Mouse (Mus musculus) thymus, postnatal 0 days (tissue): Measurements from ENCODE around the gene Tas2r114. TPM values are rescaled to one million over a fixed set of nuclear protein-coding genes. Genes with fewer than 3 reads are reported as not detected.

Experiments
- DNase-seq: peaks from one replicate; pipeline ENCODE4 v3.0.0-alpha.2; 2015; ENCODE audit warnings: low spot score
- polyA plus RNA-seq: library from polyadenylated mRNA; unstranded; fragments of >200 nt; fragmentation: Nextera tagmentation; extraction: Ambion mirVana; gene quantifications from 2 replicates; pipeline ENCODE4 v1.2.1, GENCODE M21; 2015

The Tas2r114 gene
- polyA plus RNA-seq: not detected in 2 replicates

- DNase-seq: no peak
Observed at GRCm38 (mm10) chr6:131689963-131690362, at the start of gene Tas2r114. Tas2r114 (minus strand) TSS chr6:131690063.

DNA sequence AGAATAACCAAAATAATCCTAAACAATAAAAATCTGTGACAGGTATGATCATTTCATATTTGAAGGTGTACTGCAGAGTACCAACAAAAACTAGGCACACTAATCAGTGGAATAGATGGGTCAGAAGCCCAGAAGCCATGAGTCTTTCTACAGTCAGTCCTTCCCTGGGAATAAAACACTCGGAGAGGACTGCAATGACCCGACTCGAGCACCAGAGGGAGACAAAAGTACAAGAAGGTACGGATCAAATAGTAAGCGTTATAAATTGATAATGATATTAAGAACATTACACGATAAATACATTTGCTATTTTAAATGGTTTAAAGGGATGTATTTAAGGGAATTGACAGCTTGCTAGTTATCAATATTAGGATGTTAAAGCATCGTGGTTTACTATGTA is 22.9 kb upstream of the Tas2r114 start:
- no peak for DNase-seq

DNA sequence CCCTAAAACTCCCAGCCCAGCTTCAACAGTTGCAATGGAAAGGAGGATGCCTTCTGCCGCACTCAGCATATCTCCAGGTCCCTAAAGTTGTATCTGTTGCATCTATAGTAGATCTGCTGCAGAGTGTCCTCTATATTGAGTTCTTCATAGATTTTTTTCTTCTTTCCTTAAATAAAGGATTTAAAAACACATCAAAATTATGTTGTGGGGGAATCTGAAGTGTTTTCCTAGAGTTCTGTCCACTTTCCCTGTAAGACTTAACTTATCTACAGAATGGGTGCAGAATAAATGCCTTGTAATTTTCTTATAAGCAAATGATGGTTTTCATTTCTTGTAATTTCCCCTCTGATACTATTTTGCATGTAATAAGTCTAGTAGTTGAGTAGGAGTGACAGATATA is 2.5 kb downstream of the Tas2r114 start, which contains the start of gene Tas2r105:
Gene Tas2r105 (minus strand): TSS at position 101 of the 400 bp plus-strand sequence.
- DNase-seq: no peak

DNA sequence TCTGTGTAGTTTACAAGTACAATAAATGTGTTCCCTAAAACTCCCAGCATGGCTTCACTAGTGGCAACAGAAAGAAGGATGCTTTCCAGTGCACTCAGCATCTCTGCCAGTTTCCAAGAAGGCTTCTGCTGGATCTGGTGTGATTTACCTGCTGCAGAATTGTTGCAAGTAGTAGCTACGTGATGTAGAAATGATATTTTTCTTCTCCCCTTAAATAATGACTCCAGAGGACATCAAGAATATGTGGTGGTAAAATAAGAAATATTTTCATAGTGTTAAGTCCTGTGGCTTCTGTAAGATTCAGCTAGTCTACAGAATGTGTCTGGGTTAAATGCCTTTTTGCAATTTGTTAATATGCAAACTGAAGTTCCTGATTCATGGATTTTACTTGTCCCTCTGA is 4.2 kb downstream of the Tas2r114 start, which contains the start of gene Tas2r104:
Gene Tas2r104 (minus strand): TSS at position 101 of the 400 bp plus-strand sequence.
- DNase-seq: no peak

DNA sequence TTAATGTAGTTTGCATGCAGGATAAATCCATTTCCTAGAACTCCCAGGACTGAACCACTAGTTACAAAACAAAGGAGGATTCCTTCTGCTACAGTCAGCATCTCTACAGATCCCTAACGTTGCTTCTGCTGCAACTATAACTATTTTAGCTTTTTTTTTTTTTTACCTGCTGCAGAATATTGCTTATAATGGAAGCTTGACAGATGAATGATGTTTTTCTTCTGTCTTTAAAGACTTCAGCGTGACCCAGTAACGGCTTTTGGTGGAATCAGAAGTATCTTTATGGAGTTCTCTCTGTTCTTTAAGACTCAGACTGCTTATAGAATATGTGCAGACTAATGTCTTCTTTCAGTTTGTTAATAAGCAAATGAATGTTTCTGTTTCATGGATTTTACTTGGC is 11.1 kb downstream of the Tas2r114 start, which contains the start of gene Tas2r106:
Gene Tas2r106 (minus strand): TSS at position 101 of the 400 bp plus-strand sequence.
- DNase-seq: no peak

DNA sequence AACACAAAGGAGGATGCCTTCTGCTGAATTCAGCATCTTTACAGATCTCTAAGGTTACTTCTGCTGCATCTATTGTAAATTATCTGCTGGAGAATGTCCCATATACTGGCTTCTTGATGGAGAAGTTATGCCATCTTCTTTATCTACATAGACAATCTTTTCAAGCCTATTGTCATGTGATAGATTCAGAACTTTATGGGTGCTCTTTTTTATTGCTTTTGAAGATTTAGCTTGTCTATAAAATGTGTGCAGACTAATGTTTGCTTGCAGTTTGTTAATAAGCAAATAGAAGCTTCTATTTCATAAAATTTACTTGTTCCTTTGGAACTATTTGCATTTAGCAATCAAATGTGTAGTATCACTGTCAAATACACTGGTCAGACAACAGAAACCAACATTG is 29.8 kb downstream of the Tas2r114 start, which contains the start of gene Tas2r107:
Gene Tas2r107 (minus strand): TSS at position 101 of the 400 bp plus-strand sequence.
- no peak for DNase-seq

Other genes starting within 250 kb of the Tas2r114 start
- not detected in 2 replicates for gene 5430401F13Rik, start 203.7 kb downstream of the Tas2r114 start, polyA plus RNA-seq
- gene Gm6619, start 203.7 kb downstream of the Tas2r114 start, polyA plus RNA-seq: 0.37 and 0.48 TPM in 2 replicates
- gene Tas2r130, start 59.2 kb downstream of the Tas2r114 start, polyA plus RNA-seq: not detected in 2 replicates
- gene Tas2r107, start 29.9 kb downstream of the Tas2r114 start, polyA plus RNA-seq: not detected in 2 replicates
- gene Tas2r106, start 11.2 kb downstream of the Tas2r114 start, polyA plus RNA-seq: not detected in 2 replicates
- gene Tas2r104, start 4.3 kb downstream of the Tas2r114 start, polyA plus RNA-seq: not detected in 2 replicates
- 0.13 TPM in 1 of 2 replicates, not detected in the other for gene Tas2r105, start 2.6 kb downstream of the Tas2r114 start, polyA plus RNA-seq